Mouse (Mus musculus) stomach, postnatal 0 days (tissue): ENCODE data around the gene Car6.

ENCODE experiments used
- CTCF ChIP-seq: IDR thresholded peaks from 2 replicates; pipeline ENCODE4 v1.5.1; 2016; ENCODE audit warnings: antibody characterized with exemption, low read depth, mild to moderate bottlenecking, moderate library complexity
- EP300 ChIP-seq: optimal IDR thresholded peaks from 2 replicates; pipeline ENCODE3; 2016; ENCODE audit warnings: antibody characterized with exemption

GRCm38 (mm10) chr4:150249731-150250270, 48.7 kb upstream of the Car6 start:
- TF ChIP-seq CTCF: no peak
- TF ChIP-seq EP300: no peak
